Mouse (Mus musculus): ENCODE results near the gene Irgm2. TPM values are rescaled to one million over a fixed set of nuclear protein-coding genes. Genes with fewer than 3 reads are reported as not detected.
"Not testable (repeated sequence)": the region's sequence is repeated elsewhere in the genome, so short reads cannot be mapped to it uniquely, and the experiment has no call there.

The Irgm2 gene
- polyA plus RNA-seq, 1 experiment from 2014 or later, result 0.75 TPM

- no peaks in the 10 kb centered on the region for H3K9me3 ChIP-seq (ENCODE audit: control insufficient read depth, low read length)
- H3K4me1 ChIP-seq (replicated peaks; ENCODE audit: control insufficient read depth, insufficient read depth, low read length), result no peaks in the 10 kb centered on the region
- no peak overlapping the region for H3K9ac ChIP-seq (replicated peaks; ENCODE audit: low read depth, low read length)
- no peaks in the 10 kb centered on the region for H3K27me3 ChIP-seq (replicated peaks; ENCODE audit: control insufficient read depth, insufficient read depth, low read length)
- WGBS, result 95% methylated on average over 1 of the region's 1 CpGs
- H3K27ac ChIP-seq (ENCODE audit: low read length), result no peak overlapping the region
- no peaks in the 10 kb centered on the region for H3K36me3 ChIP-seq (ENCODE audit: control insufficient read depth, insufficient read depth)
- H3K4me3 ChIP-seq (replicated peaks; ENCODE audit: low read length), result no peak overlapping the region
- no peak overlapping the region for H3K4me2 ChIP-seq (ENCODE audit: low read length)
- no peak for ATAC-seq
These were observed 11.0 kb downstream of the Irgm2 start for GRCm38 (mm10) chr11:58210321-58210886.

GRCm38 (mm10) chr11:58211062-58211681, 11.8 kb downstream of the Irgm2 start:
- Histone ChIP-seq H3K4me1 (replicated peaks; ENCODE audit: control insufficient read depth, insufficient read depth, low read length) (no peaks in the 10 kb centered on the region), H3K9me3 (ENCODE audit: control insufficient read depth, low read length) (no peaks in the 10 kb centered on the region), H3K4me3 (replicated peaks; ENCODE audit: low read length) (no peak overlapping the region), H3K9ac (replicated peaks; ENCODE audit: low read depth, low read length) (no peak overlapping the region), H3K27me3 (replicated peaks; ENCODE audit: control insufficient read depth, insufficient read depth, low read length) (no peaks in the 10 kb centered on the region), H3K4me2 (ENCODE audit: low read length) (no peak overlapping the region), H3K27ac (ENCODE audit: low read length) (no peak overlapping the region), H3K36me3 (ENCODE audit: control insufficient read depth, insufficient read depth) (no peaks in the 10 kb centered on the region)
- WGBS, result 19% methylated on average over 9 of the region's 9 CpGs
- no peak for ATAC-seq

GRCm38 (mm10) chr11:58211682-58212067, 12.3 kb downstream of the Irgm2 start:
- H3K4me3 ChIP-seq (replicated peaks; ENCODE audit: low read length), result no peak overlapping the region
- no peak overlapping the region for H3K4me2 ChIP-seq (ENCODE audit: low read length)
- ATAC-seq, result no peak
- no peaks in the 10 kb centered on the region for H3K9me3 ChIP-seq (ENCODE audit: control insufficient read depth, low read length)
- no peak overlapping the region for H3K9ac ChIP-seq (replicated peaks; ENCODE audit: low read depth, low read length)
- no peaks in the 10 kb centered on the region for H3K4me1 ChIP-seq (replicated peaks; ENCODE audit: control insufficient read depth, insufficient read depth, low read length)
- no peaks in the 10 kb centered on the region for H3K27me3 ChIP-seq (replicated peaks; ENCODE audit: control insufficient read depth, insufficient read depth, low read length)
- no peaks in the 10 kb centered on the region for H3K36me3 ChIP-seq (ENCODE audit: control insufficient read depth, insufficient read depth)
- H3K27ac ChIP-seq (ENCODE audit: low read length), result no peak overlapping the region
- WGBS, result 9% methylated on average over 2 of the region's 2 CpGs

GRCm38 (mm10) chr11:58213673-58214342, 14.4 kb downstream of the Irgm2 start:
- ATAC-seq, result no peak
- no peaks in the 10 kb centered on the region for H3K9me3 ChIP-seq (ENCODE audit: control insufficient read depth, low read length)
- H3K36me3 ChIP-seq (ENCODE audit: control insufficient read depth, insufficient read depth), result no peaks in the 10 kb centered on the region
- 78% methylated on average over 7 of the region's 7 CpGs for WGBS
- H3K4me3 ChIP-seq (replicated peaks; ENCODE audit: low read length), result no peak overlapping the region
- no peak overlapping the region for H3K27ac ChIP-seq (ENCODE audit: low read length)
- H3K4me1 ChIP-seq (replicated peaks; ENCODE audit: control insufficient read depth, insufficient read depth, low read length), result no peaks in the 10 kb centered on the region
- H3K4me2 ChIP-seq (ENCODE audit: low read length), result no peak overlapping the region
- H3K9ac ChIP-seq (replicated peaks; ENCODE audit: low read depth, low read length), result no peak overlapping the region
- H3K27me3 ChIP-seq (replicated peaks; ENCODE audit: control insufficient read depth, insufficient read depth, low read length), result no peaks in the 10 kb centered on the region

GRCm38 (mm10) chr11:58214391-58215048, 15.1 kb downstream of the Irgm2 start:
- WGBS, result 54% methylated on average over 16 of the region's 17 CpGs
- peak overlapping the region; percentile 33 for H3K4me2 ChIP-seq (ENCODE audit: low read length)

GRCm38 (mm10) chr11:58215049-58215430, 15.6 kb downstream of the Irgm2 start:
- H3K27me3 ChIP-seq (replicated peaks; ENCODE audit: control insufficient read depth, insufficient read depth, low read length), result not testable (repeated sequence)

More at GRCm38 (mm10) chr11:58214391-58215048, 15.1 kb downstream of the Irgm2 start:
- Histone ChIP-seq H3K27me3 (replicated peaks; ENCODE audit: control insufficient read depth, insufficient read depth, low read length) (no peaks in the 10 kb centered on the region), H3K9ac (replicated peaks; ENCODE audit: low read depth, low read length) (no peak overlapping the region), H3K4me3 (replicated peaks; ENCODE audit: low read length) (peak overlapping the region; percentile 16), H3K27ac (ENCODE audit: low read length) (no peak overlapping the region), H3K4me1 (replicated peaks; ENCODE audit: control insufficient read depth, insufficient read depth, low read length) (no peaks in the 10 kb centered on the region), H3K36me3 (ENCODE audit: control insufficient read depth, insufficient read depth) (no peaks in the 10 kb centered on the region), H3K9me3 (ENCODE audit: control insufficient read depth, low read length) (no peaks in the 10 kb centered on the region)
- no peak for ATAC-seq

GRCm38 (mm10) chr11:58215814-58216213, 16.4 kb downstream of the Irgm2 start:
- Histone ChIP-seq H3K4me3 (replicated peaks; ENCODE audit: low read length) (no peak overlapping the region), H3K9ac (replicated peaks; ENCODE audit: low read depth, low read length) (no peak overlapping the region), H3K4me2 (ENCODE audit: low read length) (no peak overlapping the region), H3K27ac (ENCODE audit: low read length) (no peak overlapping the region), H3K4me1 (replicated peaks; ENCODE audit: control insufficient read depth, insufficient read depth, low read length) (no peaks in the 10 kb centered on the region), H3K9me3 (ENCODE audit: control insufficient read depth, low read length) (no peaks in the 10 kb centered on the region), H3K36me3 (ENCODE audit: control insufficient read depth, insufficient read depth) (no peaks in the 10 kb centered on the region), H3K27me3 (replicated peaks; ENCODE audit: control insufficient read depth, insufficient read depth, low read length) (no peaks in the 10 kb centered on the region)
- 84% methylated on average over 5 of the region's 5 CpGs for WGBS
- ATAC-seq, result no peak

More at GRCm38 (mm10) chr11:58215049-58215430, 15.6 kb downstream of the Irgm2 start:
- not testable (repeated sequence) for H3K27ac ChIP-seq (ENCODE audit: low read length); H3K4me3 ChIP-seq (replicated peaks; ENCODE audit: low read length); H3K9ac ChIP-seq (replicated peaks; ENCODE audit: low read depth, low read length); H3K9me3 ChIP-seq (ENCODE audit: control insufficient read depth, low read length); ATAC-seq; H3K4me2 ChIP-seq (ENCODE audit: low read length); H3K36me3 ChIP-seq (ENCODE audit: control insufficient read depth, insufficient read depth); H3K4me1 ChIP-seq (replicated peaks; ENCODE audit: control insufficient read depth, insufficient read depth, low read length)
- 38% methylated on average over 2 of the region's 3 CpGs for WGBS

- Histone ChIP-seq H3K9ac (replicated peaks; ENCODE audit: low read depth, low read length) (no peak overlapping the region), H3K4me1 (replicated peaks; ENCODE audit: control insufficient read depth, insufficient read depth, low read length) (no peaks in the 10 kb centered on the region), H3K36me3 (ENCODE audit: control insufficient read depth, insufficient read depth) (no peaks in the 10 kb centered on the region), H3K4me3 (replicated peaks; ENCODE audit: low read length) (no peak overlapping the region), H3K27ac (ENCODE audit: low read length) (no peak overlapping the region), H3K9me3 (ENCODE audit: control insufficient read depth, low read length) (no peaks in the 10 kb centered on the region), H3K4me2 (ENCODE audit: low read length) (no peak overlapping the region), H3K27me3 (replicated peaks; ENCODE audit: control insufficient read depth, insufficient read depth, low read length) (no peaks in the 10 kb centered on the region)
- 91% methylated on average over 6 of the region's 6 CpGs for WGBS
- ATAC-seq, result no peak
These were observed 17.4 kb downstream of the Irgm2 start for GRCm38 (mm10) chr11:58216823-58217222.

GRCm38 (mm10) chr11:58223751-58224150, 24.3 kb downstream of the Irgm2 start:
- no peak for ATAC-seq
- WGBS, result 51% methylated on average over 4 of the region's 4 CpGs
- no peak overlapping the region for H3K9ac ChIP-seq (replicated peaks; ENCODE audit: low read depth, low read length)

More at GRCm38 (mm10) chr11:58223751-58224150, 24.3 kb downstream of the Irgm2 start:
- H3K4me2 ChIP-seq (ENCODE audit: low read length), result no peak overlapping the region
- H3K9me3 ChIP-seq (ENCODE audit: control insufficient read depth, low read length), result no peaks in the 10 kb centered on the region
- no peaks in the 10 kb centered on the region for H3K36me3 ChIP-seq (ENCODE audit: control insufficient read depth, insufficient read depth)
- no peaks in the 10 kb centered on the region for H3K27me3 ChIP-seq (replicated peaks; ENCODE audit: control insufficient read depth, insufficient read depth, low read length)
- H3K27ac ChIP-seq (ENCODE audit: low read length), result no peak overlapping the region
- H3K4me3 ChIP-seq (replicated peaks; ENCODE audit: low read length), result no peak overlapping the region
- no peaks in the 10 kb centered on the region for H3K4me1 ChIP-seq (replicated peaks; ENCODE audit: control insufficient read depth, insufficient read depth, low read length)
